Mouse (Mus musculus) heart, postnatal 10 days (tissue): ENCODE measurements around the gene Tmem164. TPM values are rescaled to one million over a fixed set of nuclear protein-coding genes. Genes with fewer than 3 reads are reported as not detected.

ENCODE experiments used
- DNase-seq, 2 experiments: peaks; one replicate each; pipeline ENCODE4 v3.0.0; 2021
- intact Hi-C: fragments of 180-260 bp; cut with DNase I; formaldehyde crosslinking; loops from one replicate; pipeline ENCODE4 v1.15.1; 2025
- total RNA-seq, 2 experiments: library from RNA; stranded (reverse); gene quantifications; 2 replicates each; pipeline ENCODE4 v1.2.3; 2021

Tmem164 gene
- total RNA-seq, 2 experiments from 2014 or later = 40.3 to 57.2 TPM

DNA sequence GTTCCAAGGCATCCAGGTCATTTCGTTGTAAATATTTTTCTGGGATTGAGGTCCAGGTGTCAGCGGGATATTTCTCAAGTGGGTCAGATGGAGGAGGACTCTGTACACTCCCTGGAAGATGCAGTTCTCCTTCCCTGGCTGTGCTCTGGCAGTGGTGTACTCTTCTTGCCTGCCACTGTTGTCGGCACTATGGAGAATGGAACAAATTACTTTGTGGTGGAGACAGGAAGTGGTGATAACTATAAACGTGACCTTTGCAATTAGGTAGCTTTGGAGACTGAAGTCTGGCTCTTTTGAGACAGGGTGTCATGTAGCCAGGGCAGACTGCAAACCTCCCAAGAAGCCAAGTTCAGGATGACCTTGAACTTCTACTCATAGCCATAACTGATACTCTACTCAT lies 55.9 kb downstream of the Tmem164 start:
- intact Hi-C loops = no loop called here
- no peak for DNase-seq

DNA sequence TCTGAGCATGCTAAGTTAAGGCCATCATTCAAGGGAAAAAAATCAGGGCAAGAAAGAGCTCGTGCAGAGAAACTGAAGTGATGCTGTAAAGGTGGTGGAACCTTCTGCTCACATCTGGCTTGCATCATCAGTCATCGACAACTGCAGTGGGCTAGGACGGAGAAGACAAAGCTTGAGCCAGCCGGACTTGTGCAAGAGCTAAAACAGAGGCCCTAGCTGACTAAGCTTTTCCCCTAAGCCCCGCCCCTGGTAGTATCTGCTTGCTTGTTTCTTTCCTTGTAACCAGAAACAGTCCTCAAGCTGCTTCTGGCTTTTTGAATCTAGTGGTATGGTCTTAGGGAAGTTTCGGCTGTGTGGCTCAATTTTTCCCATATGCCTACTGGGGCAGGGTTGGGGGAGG lies 56.5 kb downstream of the Tmem164 start:
- peak; percentile 38 to 41 for DNase-seq
- intact Hi-C loops = no loop called here

DNA sequence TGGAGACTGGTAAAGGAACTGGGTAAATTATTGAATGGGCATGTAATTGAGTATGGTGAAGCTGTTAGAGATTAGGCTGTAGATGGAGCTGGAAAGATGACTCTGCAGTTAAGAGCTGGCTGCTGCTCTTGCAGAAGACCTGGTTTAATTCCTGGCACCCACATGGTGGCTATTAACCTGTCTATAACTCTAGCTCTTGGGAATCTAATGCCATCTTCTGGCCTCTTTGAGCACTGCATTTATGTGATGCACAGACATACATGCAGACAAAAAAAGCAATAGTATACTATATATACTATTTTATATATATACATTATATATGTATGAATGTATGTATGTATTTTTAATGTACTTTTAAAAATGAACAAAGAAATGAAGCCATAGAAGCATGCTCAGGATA lies 66.2 kb downstream of the Tmem164 start:
- DNase-seq = no peak
- intact Hi-C loops = loop anchor here (5.0 kb wide), 1 partner anchor 195 kb away; no protein-coding TSS in a partner anchor

GRCm38 (mm10) chrX:142748574-142748973 lies 67.4 kb downstream of the Tmem164 start:
- intact Hi-C loops = loop anchor here (5.0 kb wide), 1 partner anchor 196 kb away; no protein-coding TSS in a partner anchor
- DNase-seq = no peak

GRCm38 (mm10) chrX:142750775-142751174 lies 69.6 kb downstream of the Tmem164 start:
- DNase-seq = no peak

GRCm38 (mm10) chrX:142755542-142755941 lies 74.3 kb downstream of the Tmem164 start:
- no peak for DNase-seq
- intact Hi-C loops = no loop called here

More at GRCm38 (mm10) chrX:142750775-142751174, 69.6 kb downstream of the Tmem164 start:
- intact Hi-C loops = no loop called here

DNA sequence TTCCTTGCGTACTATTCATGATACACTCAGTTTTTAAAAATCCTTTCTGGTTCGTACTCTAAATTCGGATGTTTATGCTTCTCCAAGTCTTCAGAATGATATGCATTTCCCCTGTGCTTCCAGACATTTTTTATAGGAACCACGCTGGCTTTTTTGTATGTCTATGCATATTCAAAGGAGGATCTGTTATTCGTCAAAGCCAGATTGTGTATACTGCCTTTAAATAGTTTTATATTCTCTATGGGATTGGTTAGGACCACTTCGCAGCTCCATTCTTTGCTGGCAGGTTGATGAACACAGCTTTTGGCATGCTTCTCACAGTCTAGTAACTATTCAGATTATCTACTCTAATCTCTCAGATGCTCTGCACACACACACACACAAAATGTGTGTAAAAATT lies 79.2 kb downstream of the Tmem164 start:
- intact Hi-C loops = no loop called here
- no peak for DNase-seq

- DNase-seq = no peak
- intact Hi-C loops = no loop called here
Measured at GRCm38 (mm10) chrX:142763337-142763736, 82.1 kb downstream of the Tmem164 start.

GRCm38 (mm10) chrX:142769698-142770097 lies 88.5 kb downstream of the Tmem164 start:
- no peak for DNase-seq
- intact Hi-C loops = no loop called here

GRCm38 (mm10) chrX:142773658-142774057 lies 92.5 kb downstream of the Tmem164 start:
- no peak for DNase-seq
- intact Hi-C loops = no loop called here

- DNase-seq = peak in 1 of 2 experiments; percentile 34
- intact Hi-C loops = no loop called here
Measured at GRCm38 (mm10) chrX:142776131-142776530, 94.9 kb downstream of the Tmem164 start.

GRCm38 (mm10) chrX:142778638-142779037 lies 97.4 kb downstream of the Tmem164 start:
- intact Hi-C loops = no loop called here
- peak; percentile 44 to 47 for DNase-seq

DNA sequence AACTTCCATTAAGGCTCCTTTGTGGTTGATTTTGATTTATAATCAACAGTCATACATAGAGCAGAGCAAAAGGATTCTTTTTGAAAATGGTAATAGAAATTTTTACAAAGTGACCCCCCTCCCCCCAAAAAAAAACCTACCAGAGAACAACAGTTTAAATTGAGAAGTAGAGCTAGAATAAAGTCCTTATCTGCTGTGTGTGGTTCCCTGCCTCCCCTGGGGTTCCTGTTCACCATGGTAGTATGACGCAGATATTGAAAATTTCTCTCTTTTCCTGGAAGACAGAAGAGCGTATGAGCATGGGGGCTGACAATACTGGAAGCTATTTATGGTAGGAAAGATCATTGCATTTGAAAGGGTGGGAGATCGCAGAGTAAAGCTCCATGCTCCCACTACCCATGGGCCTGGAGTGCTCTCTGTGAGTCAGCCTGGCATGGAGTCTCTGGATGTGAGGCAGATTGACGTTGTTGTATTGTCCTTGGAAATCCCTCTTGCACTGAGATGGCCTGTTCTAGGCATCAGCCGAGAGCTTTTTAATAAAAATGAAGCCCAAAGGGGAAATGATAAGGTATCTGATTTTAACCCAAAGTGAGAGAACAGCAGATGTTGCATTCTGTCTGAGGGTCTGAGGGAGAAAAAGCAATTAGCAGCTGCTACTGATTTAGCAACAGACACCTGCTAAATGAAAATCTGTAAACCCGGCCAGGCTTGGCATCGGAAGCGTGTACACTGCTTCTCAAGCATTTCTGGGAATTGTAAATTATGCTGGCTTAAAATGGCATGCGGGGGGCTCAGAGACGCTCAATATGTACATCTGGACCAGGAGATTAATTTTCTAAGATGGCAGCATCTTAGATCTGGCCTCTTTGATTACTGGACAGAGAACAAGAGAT lies 105.2 kb downstream of the Tmem164 start:
- intact Hi-C loops = no loop called here
- DNase-seq = no peak

GRCm38 (mm10) chrX:142792185-142792584 lies 111.0 kb downstream of the Tmem164 start:
- no peak for DNase-seq
- intact Hi-C loops = no loop called here

DNA sequence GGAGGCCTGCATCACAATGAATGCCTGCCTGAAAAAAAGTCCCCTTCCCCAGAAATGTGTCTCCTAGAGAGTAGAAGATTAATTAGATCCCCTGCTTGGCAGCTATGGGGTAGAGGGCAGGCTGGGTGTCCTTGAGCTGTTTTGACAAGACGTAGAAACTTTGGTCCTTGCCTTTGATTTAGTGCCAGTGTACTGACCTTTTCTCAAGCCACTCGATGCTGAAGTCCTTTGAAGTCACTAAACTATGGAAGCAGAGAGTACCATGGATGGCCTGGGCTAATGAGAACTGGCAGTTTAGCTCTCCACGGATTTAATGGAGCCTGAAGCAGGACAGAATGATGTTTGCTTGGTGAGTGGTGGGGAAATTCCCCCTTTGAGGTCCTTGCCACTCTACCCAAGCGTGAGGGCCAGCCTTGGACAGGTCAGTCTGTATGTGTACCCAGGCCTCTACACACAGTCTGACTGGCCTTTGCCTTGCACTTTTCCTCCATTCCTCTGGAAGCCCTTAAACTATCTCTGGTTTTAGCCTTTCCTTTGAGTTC lies 112.9 kb downstream of the Tmem164 start:
- no peak for DNase-seq
- intact Hi-C loops = no loop called here

DNA sequence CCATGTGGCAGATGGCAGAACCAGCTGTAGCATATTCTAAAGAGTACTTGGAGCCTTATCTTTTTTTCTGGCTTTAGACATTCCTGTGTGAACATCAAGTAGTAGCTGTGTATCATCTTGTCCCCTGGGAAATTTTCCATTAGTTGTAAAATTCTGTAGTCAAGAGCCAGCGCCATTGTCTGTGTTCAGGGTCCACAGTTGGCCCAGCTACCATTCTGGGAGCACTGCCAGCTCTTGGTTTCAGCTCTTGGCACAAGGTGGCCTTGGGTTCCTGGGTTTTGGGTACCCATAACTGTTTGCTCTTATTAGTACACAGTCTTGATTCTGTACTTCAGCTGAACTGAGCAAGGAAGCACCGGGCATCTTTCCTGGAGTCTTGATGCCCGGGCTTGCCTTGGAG lies 123.4 kb downstream of the Tmem164 start:
- intact Hi-C loops = no loop called here
- DNase-seq = no peak

GRCm38 (mm10) chrX:142806126-142806525 lies 124.9 kb downstream of the Tmem164 start:
- DNase-seq = no peak
- intact Hi-C loops = loop anchor here (5.0 kb wide), 1 partner anchor 129 kb away; no protein-coding TSS in a partner anchor

DNA sequence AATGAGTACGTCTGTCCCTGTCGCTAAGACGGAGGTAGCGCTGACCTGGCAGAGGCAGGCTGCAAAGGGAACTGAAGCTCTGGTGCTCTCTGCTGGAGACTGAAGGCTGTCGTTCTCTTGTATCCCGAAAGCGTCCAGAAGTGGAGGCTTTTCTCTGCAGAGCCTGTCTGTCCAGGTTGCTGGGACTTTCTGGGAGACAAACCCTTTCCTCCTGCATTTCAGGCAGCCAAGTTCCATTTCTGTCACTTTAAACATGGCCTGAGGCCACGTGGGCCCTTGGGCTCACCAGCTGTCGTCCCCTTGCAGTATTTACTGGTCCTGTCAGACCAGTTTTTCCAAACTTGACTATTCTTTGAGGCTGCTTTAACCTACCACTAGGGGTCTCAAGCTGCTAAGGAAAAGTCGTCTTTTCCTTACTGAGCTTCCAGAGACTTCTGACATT lies 125.4 kb downstream of the Tmem164 start:
- intact Hi-C loops = loop anchor here (5.0 kb wide), 1 partner anchor 129 kb away; no protein-coding TSS in a partner anchor
- peak in 1 of 2 experiments; percentile 46 for DNase-seq

DNA sequence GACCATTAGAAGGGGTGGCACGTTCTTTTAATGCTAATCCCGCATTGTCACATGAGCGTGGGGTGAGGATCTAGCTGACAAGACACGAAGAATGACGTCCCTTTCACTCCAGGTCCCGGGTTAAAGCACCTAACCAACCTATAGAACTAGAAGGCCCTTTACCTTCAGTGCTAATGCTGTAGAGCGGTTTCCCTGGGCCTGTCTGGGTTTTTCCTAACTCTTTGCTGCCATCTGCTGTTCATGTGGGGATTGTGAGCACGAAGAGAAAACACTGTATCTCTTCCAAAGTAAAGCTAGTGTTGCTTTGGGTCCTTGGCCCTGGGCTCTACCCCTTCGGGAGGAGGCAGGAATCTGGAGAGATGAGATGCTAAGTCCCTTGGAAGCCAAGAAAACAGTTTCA lies 127.2 kb downstream of the Tmem164 start:
- peak; percentile 65 to 70 for DNase-seq
- intact Hi-C loops = loop anchor here (1.0 to 5.0 kb wide), 2 partner anchors 131 to 254 kb away; no protein-coding TSS in a partner anchor

GRCm38 (mm10) chrX:142813146-142813545 lies 131.9 kb downstream of the Tmem164 start:
- DNase-seq = peak in 1 of 2 experiments; percentile 53

DNA sequence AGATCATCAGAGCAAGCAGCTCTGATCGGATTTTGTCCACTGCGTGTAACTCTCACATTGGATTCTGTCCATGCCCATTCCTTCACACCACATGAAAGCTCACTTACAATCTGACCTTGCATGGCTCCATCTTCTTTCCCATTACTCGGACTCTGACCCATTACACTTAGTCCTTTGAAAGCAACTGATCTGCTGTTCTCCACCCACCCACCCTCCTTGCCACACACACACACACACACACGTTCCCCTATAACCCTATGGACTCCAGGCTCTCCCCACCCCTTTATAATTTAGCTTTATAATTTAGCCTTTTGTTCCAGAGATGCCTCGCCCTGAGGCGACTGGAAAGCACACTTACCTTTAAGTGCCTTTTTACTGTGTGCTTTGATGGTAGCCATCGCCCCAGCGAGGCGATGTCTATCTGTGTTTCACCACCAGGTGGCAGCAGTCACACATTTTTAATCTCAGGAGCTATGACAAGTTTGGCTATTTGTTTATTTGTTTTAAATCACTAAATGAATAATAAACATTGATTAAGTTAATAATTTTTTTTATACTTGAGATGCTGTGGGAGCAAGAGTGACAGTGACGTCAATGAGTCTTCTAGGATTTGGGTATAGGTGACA lies 137.0 kb downstream of the Tmem164 start:
- DNase-seq = peak in 1 of 2 experiments; percentile 64

More at GRCm38 (mm10) chrX:142813146-142813545, 131.9 kb downstream of the Tmem164 start:
- intact Hi-C loops = loop anchor here (2.0 kb wide), 1 partner anchor 440 kb away; no protein-coding TSS in a partner anchor

More for the DNA sequence above, 137.0 kb downstream of the Tmem164 start:
- intact Hi-C loops = loop anchor here (1.0 to 2.0 kb wide), 3 partner anchors 233 to 627 kb away; no protein-coding TSS in a partner anchor
